In genomic region chr12:103103601-103104000, GRCm38 (mm10) we compare ENCODE assay signal across 13 mouse cellular contexts.
DNase-seq lines count a peak whose midpoint lies in the region; ATAC-seq and TF ChIP-seq lines count a peak whose summit lies in the region.
"Had no signal": no experiment of that assay in that cellular context is flagged by ENCODE, and none has a peak within 500 bp of the region (broad histone marks: within the 10 kb centered on the region; RNA-seq: fewer than 3 reads in every experiment).

No protein-coding gene starts in this region.

- no peak for TF ChIP-seq EP300 in stomach, postnatal 0 days (optimal IDR thresholded peaks at IDR 0.05)

- peak overlapping the region; percentile 15; the same call in 1 of the 2 replicates for H3K4me3 ChIP-seq in heart, embryonic 12.5 days
- no peak overlapping the region for H3K4me3 ChIP-seq in embryonic facial prominence, embryonic 15.5 days (replicated peaks)
- H3K4me3 ChIP-seq in stomach, postnatal 0 days (ENCODE audit: low read depth, low read length): no peak overlapping the region
- H3K4me3 ChIP-seq: midbrain, embryonic 10.5 days had no signal

- H3K4me2 ChIP-seq in heart, embryonic 12.5 days: peak overlapping the region; percentile 48
- 0 out of 2 replicates have a peak overlapping the region, but pooled peaks have one; percentile 9 for H3K4me2 ChIP-seq in embryonic facial prominence, embryonic 15.5 days (replicated peaks)
- no peak overlapping the region for H3K4me2 ChIP-seq in stomach, postnatal 0 days (replicated peaks; ENCODE audit: low read depth)

- no peak for DNase-seq in heart, postnatal 14 days
- peak; percentile 53 for DNase-seq in testis, postnatal 10 days (ENCODE audit: low spot score)
- DNase-seq in testis, postnatal 14 days (ENCODE audit: low spot score): no peak
- DNase-seq in stomach, postnatal 0 days (ENCODE audit: low spot score): peak; percentile 30
- DNase-seq in gastrocnemius, postnatal 10 days: no peak
- DNase-seq in frontal cortex, postnatal 10 days (ENCODE audit: low spot score in 2 of 2): no peak
- DNase-seq: cerebellum, postnatal 14 days; gastrocnemius, postnatal 36 days; right cerebral cortex, adult 18-20 months had no signal

- TF ChIP-seq CTCF in stomach, postnatal 0 days (IDR thresholded peaks at IDR 0.05; ENCODE audit: low read depth): no peak

- no peaks in the 10 kb centered on the region for H3K4me1 ChIP-seq in heart, embryonic 12.5 days (replicated peaks)
- H3K4me1 ChIP-seq in embryonic facial prominence, embryonic 15.5 days: no peaks in the 10 kb centered on the region
- no peaks in the 10 kb centered on the region for H3K4me1 ChIP-seq in stomach, postnatal 0 days (replicated peaks; ENCODE audit: control insufficient read depth, insufficient read depth)

- no peak for ATAC-seq in heart, embryonic 12.5 days (ENCODE audit: insufficient number of reproducible peaks, low FRiP score)
- ATAC-seq in embryonic facial prominence, embryonic 15.5 days (ENCODE audit: insufficient number of reproducible peaks, low FRiP score, low TSS enrichment, low read depth): no peak
- ATAC-seq in stomach, postnatal 0 days (ENCODE audit: low FRiP score, low TSS enrichment): no peak
- ATAC-seq: Patski had no signal

- no peaks in the 10 kb centered on the region for H3K36me3 ChIP-seq in heart, embryonic 12.5 days
- no peaks in the 10 kb centered on the region for H3K36me3 ChIP-seq in embryonic facial prominence, embryonic 15.5 days
- H3K36me3 ChIP-seq in stomach, postnatal 0 days (ENCODE audit: control insufficient read depth, insufficient read depth, low read length): no peaks in the 10 kb centered on the region
- H3K36me3 ChIP-seq: midbrain, embryonic 10.5 days had no signal

- H3K27ac ChIP-seq in heart, embryonic 12.5 days (ENCODE audit: poor library complexity, severe bottlenecking): no peak overlapping the region
- H3K27ac ChIP-seq in embryonic facial prominence, embryonic 15.5 days (replicated peaks): no peak overlapping the region
- no peak overlapping the region for H3K27ac ChIP-seq in stomach, postnatal 0 days (replicated peaks)
- H3K27ac ChIP-seq: midbrain, embryonic 10.5 days had no signal

- intact Hi-C loops in heart, postnatal 14 days (cut with DNase I): no loop called here

- H3K9me3 ChIP-seq in heart, embryonic 12.5 days (replicated peaks): no peaks in the 10 kb centered on the region
- H3K9me3 ChIP-seq in embryonic facial prominence, embryonic 15.5 days (replicated peaks): no peaks in the 10 kb centered on the region
- no peaks in the 10 kb centered on the region for H3K9me3 ChIP-seq in stomach, postnatal 0 days (ENCODE audit: control insufficient read depth, low read length)
- H3K9me3 ChIP-seq: midbrain, embryonic 10.5 days had no signal

- H3K9ac ChIP-seq in heart, embryonic 12.5 days: no peak overlapping the region
- no peak overlapping the region for H3K9ac ChIP-seq in embryonic facial prominence, embryonic 15.5 days
- H3K9ac ChIP-seq in stomach, postnatal 0 days (ENCODE audit: low read length): no peak overlapping the region

- 14% methylated on average over 5 of the region's 5 CpGs for WGBS in heart, embryonic 12.5 days
- 15% methylated on average over 5 of the region's 5 CpGs for WGBS in embryonic facial prominence, embryonic 15.5 days
- WGBS in stomach, postnatal 0 days: 14% methylated on average over 5 of the region's 5 CpGs

- no peaks in the 10 kb centered on the region for H3K27me3 ChIP-seq in heart, embryonic 12.5 days (replicated peaks)
- H3K27me3 ChIP-seq in embryonic facial prominence, embryonic 15.5 days: no peaks in the 10 kb centered on the region
- H3K27me3 ChIP-seq in stomach, postnatal 0 days (ENCODE audit: control insufficient read depth, insufficient read depth, low read length): no peaks in the 10 kb centered on the region

Comparison
In these comparisons a context has a peak if more than half of its experiments do, and no peak if none do; other contexts are left out.
1. DNase-seq: peak in testis, postnatal 10 days (single experiment) and stomach, postnatal 0 days (single experiment); none in heart, postnatal 14 days (0 of 2), testis, postnatal 14 days (single experiment), gastrocnemius, postnatal 10 days (single experiment) and frontal cortex, postnatal 10 days (0 of 2).